Mouse (Mus musculus): ENCODE data around the gene Ythdc1. TPM values are rescaled to one million over a fixed set of nuclear protein-coding genes. Genes with fewer than 3 reads are reported as not detected.

Gene Ythdc1
- total RNA-seq, 2 experiments from 2014 or later: 34.9 to 35.6 TPM

- intact Hi-C loops (cut with DNase I): no loop called here
Measured at GRCm38 (mm10) chr5:86858336-86858735, 54.3 kb downstream of the Ythdc1 start.

GRCm38 (mm10) chr5:86871877-86872276, 67.9 kb downstream of the Ythdc1 start:
- intact Hi-C loops (cut with DNase I): no loop called here
- no peak for DNase-seq

More at GRCm38 (mm10) chr5:86858336-86858735, 54.3 kb downstream of the Ythdc1 start:
- DNase-seq: no peak

Other genes with a start within 250 kb of the Ythdc1 start
- not detected for gene Tmprss11f, start 171.8 kb upstream of the Ythdc1 start, total RNA-seq (2021)
- gene Tmprss11b, start 127.9 kb upstream of the Ythdc1 start, total RNA-seq (2021): not detected
- gene Tmprss11e, start 58.4 kb upstream of the Ythdc1 start, total RNA-seq (2021): not detected
- not detected for gene Ugt2b34, start 102.7 kb downstream of the Ythdc1 start, total RNA-seq (2021)
- not detected for gene Ugt2b1, start 122.3 kb downstream of the Ythdc1 start, total RNA-seq (2021)
- not detected for gene Ugt2b35, start 196.6 kb downstream of the Ythdc1 start, total RNA-seq (2021)

Measured in heart, postnatal 14 days (tissue).